Mouse (Mus musculus) midbrain, embryonic 16.5 days (tissue): ENCODE data around the gene Serpina3g. TPM values are rescaled to one million over a fixed set of nuclear protein-coding genes. Genes with fewer than 3 reads are reported as not detected.
"Not testable (repeated sequence)": the region's sequence is repeated elsewhere in the genome, so short reads cannot be mapped to it uniquely, and the experiment has no call there.

ENCODE experiments used
- ATAC-seq: fragments of 200-750 bp; cut with Nextera tagmentation; 2 replicates; pipeline ENCODE4 v1.8.0; 2017; ENCODE audit warnings: moderate TSS enrichment
- H3K27ac ChIP-seq: fragments of 300-500 bp; sonication (generic); 2 replicates; pipeline ENCODE4 v1.5.1; 2014; ENCODE audit warnings: mild to moderate bottlenecking, low read length, mixed read lengths
- H3K27me3 ChIP-seq: fragments of 300-500 bp; sonication (generic); 2 replicates; pipeline ENCODE4 v1.6.1; 2014; ENCODE audit warnings: low read depth, low read length, mixed read lengths; ENCODE audit not compliant: control insufficient read depth, insufficient read depth
- H3K36me3 ChIP-seq: fragments of 300-500 bp; sonication (generic); 2 replicates; pipeline ENCODE4 v1.6.1; 2014; ENCODE audit warnings: mild to moderate bottlenecking, low read length, moderate library complexity, mixed read lengths; ENCODE audit not compliant: control insufficient read depth, insufficient read depth
- H3K4me1 ChIP-seq: fragments of 300-500 bp; sonication (generic); 2 replicates; pipeline ENCODE4 v1.6.1; 2014; ENCODE audit warnings: mild to moderate bottlenecking, low read length, mixed read lengths; ENCODE audit not compliant: control insufficient read depth, insufficient read depth
- H3K4me2 ChIP-seq: fragments of 300-500 bp; sonication (generic); 2 replicates; pipeline ENCODE4 v1.6.1; 2014; ENCODE audit warnings: mild to moderate bottlenecking, low read length, mixed read lengths
- H3K4me3 ChIP-seq: fragments of 300-500 bp; sonication (generic); 2 replicates; pipeline ENCODE4 v1.5.1; 2014; ENCODE audit warnings: low read depth, mild to moderate bottlenecking, low read length, moderate library complexity, mixed read lengths
- H3K9ac ChIP-seq: fragments of 300-500 bp; sonication (generic); 2 replicates; pipeline ENCODE4 v1.6.1; 2014; ENCODE audit warnings: low read depth, low read length, mixed read lengths
- H3K9me3 ChIP-seq: fragments of 300-500 bp; sonication (generic); replicated peaks from 2 replicates; pipeline ENCODE4 v1.6.1; 2014; ENCODE audit warnings: mild to moderate bottlenecking, low read length, mixed read lengths; ENCODE audit not compliant: control insufficient read depth, poor library complexity, severe bottlenecking
- WGBS: fragments of 180-500 bp; shearing (Covaris S2); extraction: QIAGEN DNeasy Blood & Tissue Kit; methylation state at CpG from one replicate; pipeline ENCODE4 v1.1.7; 2014; 5-methylcytosine and 5-hydroxymethylcytosine counted together
- polyA plus RNA-seq: library from polyadenylated mRNA; unstranded; fragments of >200 nt; fragmentation: Nextera tagmentation; extraction: Ambion mirVana; gene quantifications from 2 replicates; pipeline ENCODE4 v1.2.1, GENCODE M21; 2015

Serpina3g gene
- polyA plus RNA-seq, 1 experiment from 2014 or later: 0.87 TPM

- H3K4me3 ChIP-seq: no peak overlapping the region
- no peaks in the 10 kb centered on the region for H3K4me1 ChIP-seq
- no peaks in the 10 kb centered on the region for H3K36me3 ChIP-seq
- no peak overlapping the region for H3K9ac ChIP-seq
- H3K9me3 ChIP-seq: no peaks in the 10 kb centered on the region
- 71% methylated on average over 1 of the region's 1 CpGs for WGBS
- H3K27ac ChIP-seq: no peak overlapping the region
- no peak for ATAC-seq
- H3K27me3 ChIP-seq: no peaks in the 10 kb centered on the region
- no peak overlapping the region for H3K4me2 ChIP-seq
Measured at GRCm38 (mm10) chr12:104223690-104224089, 12.4 kb upstream of the Serpina3g start.

GRCm38 (mm10) chr12:104224598-104225300 is 11.3 kb upstream of the Serpina3g start:
- Histone ChIP-seq H3K4me3 (no peak overlapping the region), H3K36me3 (no peaks in the 10 kb centered on the region), H3K9ac (no peak overlapping the region), H3K27ac (no peak overlapping the region), H3K4me2 (no peak overlapping the region), H3K9me3 (no peaks in the 10 kb centered on the region), H3K4me1 (no peaks in the 10 kb centered on the region), H3K27me3 (no peaks in the 10 kb centered on the region)
- ATAC-seq: no peak
- 75% methylated on average over 7 of the region's 7 CpGs for WGBS

GRCm38 (mm10) chr12:104230762-104231161 is 5.3 kb upstream of the Serpina3g start:
- Histone ChIP-seq H3K36me3 (no peaks in the 10 kb centered on the region), H3K27ac (no peak overlapping the region), H3K4me2 (no peak overlapping the region), H3K4me3 (no peak overlapping the region), H3K9me3 (no peaks in the 10 kb centered on the region), H3K27me3 (no peaks in the 10 kb centered on the region), H3K9ac (no peak overlapping the region), H3K4me1 (no peaks in the 10 kb centered on the region)
- ATAC-seq: no peak
- WGBS: 73% methylated on average over 2 of the region's 2 CpGs

- H3K4me2 ChIP-seq, ATAC-seq, H3K9me3 ChIP-seq, H3K4me3 ChIP-seq, H3K27ac ChIP-seq, H3K4me1 ChIP-seq, H3K27me3 ChIP-seq, H3K36me3 ChIP-seq, H3K9ac ChIP-seq: not testable (repeated sequence)
- WGBS: 92% methylated on average over 1 of the region's 1 CpGs
Measured at GRCm38 (mm10) chr12:104238048-104238447, 2.0 kb downstream of the Serpina3g start.

- Histone ChIP-seq H3K9ac (no peak overlapping the region), H3K27ac (no peak overlapping the region), H3K27me3 (no peaks in the 10 kb centered on the region), H3K4me3 (no peak overlapping the region), H3K36me3 (no peaks in the 10 kb centered on the region), H3K9me3 (no peaks in the 10 kb centered on the region), H3K4me1 (peaks cover 3% of the 10 kb centered on the region), H3K4me2 (no peak overlapping the region)
- no peak for ATAC-seq
Measured at GRCm38 (mm10) chr12:104243307-104243706, 7.3 kb downstream of the Serpina3g start.

GRCm38 (mm10) chr12:104245092-104245491 is 9.0 kb downstream of the Serpina3g start:
- Histone ChIP-seq H3K36me3 (no peaks in the 10 kb centered on the region), H3K9ac (no peak overlapping the region), H3K4me1 (peaks cover 3% of the 10 kb centered on the region), H3K27me3 (no peaks in the 10 kb centered on the region), H3K4me3 (no peak overlapping the region), H3K4me2 (no peak overlapping the region), H3K27ac (no peak overlapping the region), H3K9me3 (no peaks in the 10 kb centered on the region)
- WGBS: 77% methylated on average over 1 of the region's 1 CpGs
- ATAC-seq: 0 out of 2 replicates have a peak, but pooled peaks have one; percentile 52

DNA sequence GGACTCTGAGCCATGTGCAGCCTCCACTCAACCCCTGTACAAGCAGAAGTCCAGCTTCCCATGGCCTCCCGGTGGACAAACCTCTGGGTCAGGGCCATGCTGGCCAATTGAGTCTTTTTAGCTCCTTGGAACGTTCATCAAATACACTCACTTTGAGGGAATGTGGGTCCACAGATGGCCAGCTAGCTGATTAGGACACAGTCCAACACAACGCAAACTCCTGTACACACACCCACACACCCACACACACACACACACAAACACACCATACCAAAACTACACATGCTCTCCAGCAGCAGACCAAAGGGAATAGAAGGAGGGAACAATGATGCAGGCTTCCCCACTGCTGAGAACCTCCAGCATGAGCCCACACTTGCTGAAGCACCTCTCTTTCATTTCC is 9.6 kb downstream of the Serpina3g start:
- ATAC-seq: no peak
- WGBS: 79% methylated on average over 3 of the region's 3 CpGs
- H3K9me3 ChIP-seq: no peaks in the 10 kb centered on the region
- no peak overlapping the region for H3K4me3 ChIP-seq
- H3K4me1 ChIP-seq: peaks cover 3% of the 10 kb centered on the region
- no peak overlapping the region for H3K4me2 ChIP-seq
- no peaks in the 10 kb centered on the region for H3K36me3 ChIP-seq
- no peaks in the 10 kb centered on the region for H3K27me3 ChIP-seq
- no peak overlapping the region for H3K27ac ChIP-seq
- no peak overlapping the region for H3K9ac ChIP-seq

DNA sequence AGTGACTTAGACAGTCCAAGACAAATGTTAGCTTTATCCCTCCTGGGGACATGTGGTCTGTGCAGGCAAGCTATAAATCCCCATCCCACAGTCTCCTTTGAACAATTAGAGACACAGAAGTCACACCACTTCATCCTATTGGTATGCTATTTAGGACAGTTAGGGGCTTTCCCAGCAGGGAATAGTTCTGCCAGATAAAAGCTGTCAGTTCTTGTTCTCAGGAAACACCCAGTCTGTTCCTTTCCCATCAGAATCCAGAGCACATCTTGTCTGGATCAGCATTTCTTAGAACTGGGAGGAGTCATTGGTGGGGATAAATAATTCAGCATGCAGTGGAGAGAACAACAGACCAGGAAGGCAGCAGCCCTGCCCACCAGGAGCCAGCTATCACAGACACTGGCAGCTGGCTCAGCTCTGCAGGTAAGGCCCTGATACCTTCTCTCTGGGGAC is 11.5 kb downstream of the Serpina3g start:
- Histone ChIP-seq H3K4me1 (peaks cover 3% of the 10 kb centered on the region), H3K27me3 (no peaks in the 10 kb centered on the region), H3K4me2 (no peak overlapping the region), H3K27ac (no peak overlapping the region), H3K9me3 (no peaks in the 10 kb centered on the region), H3K36me3 (no peaks in the 10 kb centered on the region), H3K9ac (no peak overlapping the region), H3K4me3 (no peak overlapping the region)
- peak; percentile 76 for ATAC-seq

DNA sequence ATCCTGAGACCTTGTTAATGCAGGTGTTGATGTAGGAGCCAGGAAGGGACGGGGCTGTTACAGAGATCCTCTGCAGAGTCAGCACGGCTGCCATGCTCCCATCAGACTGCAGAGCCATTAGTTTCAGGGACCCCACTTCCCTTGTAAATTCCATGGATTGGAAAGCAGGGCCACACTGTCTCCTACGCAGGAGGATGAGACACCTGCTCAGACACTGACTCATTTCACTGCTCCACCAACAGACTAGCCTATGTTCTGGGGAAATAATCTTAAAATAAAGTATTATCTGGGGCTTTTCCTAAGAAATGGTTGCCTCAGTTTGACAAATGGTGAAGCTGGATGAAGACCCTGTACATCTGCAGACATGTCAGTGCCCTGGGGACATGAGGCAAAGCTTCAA is 12.2 kb downstream of the Serpina3g start:
- 0 out of 2 replicates have a peak, but pooled peaks have one; percentile 7 for ATAC-seq
- 72% methylated on average over 3 of the region's 3 CpGs for WGBS

More for the DNA sequence above, 12.2 kb downstream of the Serpina3g start:
- Histone ChIP-seq H3K9ac (no peak overlapping the region), H3K4me1 (peaks cover 3% of the 10 kb centered on the region), H3K36me3 (no peaks in the 10 kb centered on the region), H3K9me3 (no peaks in the 10 kb centered on the region), H3K4me3 (no peak overlapping the region), H3K27me3 (no peaks in the 10 kb centered on the region), H3K27ac (no peak overlapping the region), H3K4me2 (no peak overlapping the region)
